Mouse (Mus musculus) embryonic fibroblast, embryonic 13.5 days (primary cell): Measurements from ENCODE around the gene Il15.

Source experiments
- CTCF ChIP-seq: IDR thresholded peaks from 2 replicates; pipeline ENCODE4 v1.5.1; 2011; ENCODE audit warnings: mild to moderate bottlenecking, control low read depth, low read length, moderate library complexity, borderline replicate concordance; ENCODE audit not compliant: insufficient read depth
- POLR2A ChIP-seq: IDR thresholded peaks from 2 replicates; pipeline ENCODE4 v1.6.1; 2011; ENCODE audit warnings: low read depth, mild to moderate bottlenecking, control low read depth, low read length, moderate library complexity

DNA sequence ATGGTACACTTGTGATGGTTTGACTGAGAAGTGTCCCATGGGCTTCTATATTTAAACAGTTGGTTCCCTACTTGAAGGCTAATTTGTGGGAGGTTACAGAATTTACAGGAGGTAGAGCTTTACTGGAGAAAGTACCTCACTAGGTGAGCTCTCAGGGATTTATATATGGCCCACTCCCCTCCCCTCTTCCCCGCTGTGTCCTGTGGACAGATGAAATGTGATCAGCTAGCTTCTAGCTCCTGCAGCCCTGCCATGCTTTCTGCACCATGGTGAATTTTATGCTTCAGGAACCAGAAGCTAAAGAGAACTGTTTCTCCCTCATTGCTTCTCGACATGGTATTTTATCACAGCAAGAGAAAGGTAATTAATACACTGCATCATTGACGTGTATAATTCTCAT lies 7.1 kb upstream of the Il15 start:
- TF ChIP-seq CTCF (no peak), POLR2A (no peak)
